Mouse (Mus musculus) layer of hippocampus, postnatal 14 days (tissue): ENCODE measurements at regions not wholly inside any gene's neighbourhood (a gene's known extent, or its start where the extent isn't known, plus 50 kb on each side); places are given as distances from the start of the nearest gene placed in this dataset.
A peak's percentile ranks its signal among the peaks of the same experiment; 100 is the strongest.
"Not testable (repeated sequence)": the region's sequence is repeated elsewhere in the genome, so short reads cannot be mapped to it uniquely, and the experiment has no call there.

Experiments used
- DNase-seq, 2 experiments: peaks; one replicate each; pipeline ENCODE4 v3.0.0; 2021 to 2022; ENCODE audit warnings: low spot score in 2 of 2, mixed read lengths in 1 of 2

DNA sequence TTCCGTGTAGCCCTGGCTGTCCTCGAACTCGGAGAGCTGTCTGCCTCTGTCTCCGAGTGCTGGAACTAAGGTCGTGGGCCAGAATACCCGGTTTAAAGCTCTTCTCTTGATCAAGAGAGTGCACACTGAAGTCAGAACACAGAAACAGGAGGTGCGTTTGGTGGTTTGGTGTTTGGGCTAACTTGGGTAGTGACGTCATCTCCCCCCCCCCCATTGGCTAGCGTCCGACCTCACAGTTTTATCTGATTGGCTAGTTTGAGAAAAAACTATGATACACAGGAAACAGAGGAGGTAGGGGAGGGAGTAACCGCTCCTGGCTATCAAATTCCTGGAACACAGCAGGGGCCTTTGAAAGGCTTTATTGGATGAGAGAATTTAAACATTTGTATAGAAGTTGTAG, 60.2 kb upstream of the Pim1 start:
- no peak for DNase-seq

GRCm38 (mm10) chr17:29430806-29431205, 59.7 kb upstream of the Pim1 start:
- no peak for DNase-seq

- DNase-seq: no peak
Measured at GRCm38 (mm10) chr17:29431553-29432297, 58.8 kb upstream of the Pim1 start.

- no peak for DNase-seq
Measured at GRCm38 (mm10) chr17:29432666-29433065, 57.9 kb upstream of the Pim1 start.

- no peak for DNase-seq
Measured at GRCm38 (mm10) chr17:29433370-29433769, 57.2 kb upstream of the Pim1 start.

DNA sequence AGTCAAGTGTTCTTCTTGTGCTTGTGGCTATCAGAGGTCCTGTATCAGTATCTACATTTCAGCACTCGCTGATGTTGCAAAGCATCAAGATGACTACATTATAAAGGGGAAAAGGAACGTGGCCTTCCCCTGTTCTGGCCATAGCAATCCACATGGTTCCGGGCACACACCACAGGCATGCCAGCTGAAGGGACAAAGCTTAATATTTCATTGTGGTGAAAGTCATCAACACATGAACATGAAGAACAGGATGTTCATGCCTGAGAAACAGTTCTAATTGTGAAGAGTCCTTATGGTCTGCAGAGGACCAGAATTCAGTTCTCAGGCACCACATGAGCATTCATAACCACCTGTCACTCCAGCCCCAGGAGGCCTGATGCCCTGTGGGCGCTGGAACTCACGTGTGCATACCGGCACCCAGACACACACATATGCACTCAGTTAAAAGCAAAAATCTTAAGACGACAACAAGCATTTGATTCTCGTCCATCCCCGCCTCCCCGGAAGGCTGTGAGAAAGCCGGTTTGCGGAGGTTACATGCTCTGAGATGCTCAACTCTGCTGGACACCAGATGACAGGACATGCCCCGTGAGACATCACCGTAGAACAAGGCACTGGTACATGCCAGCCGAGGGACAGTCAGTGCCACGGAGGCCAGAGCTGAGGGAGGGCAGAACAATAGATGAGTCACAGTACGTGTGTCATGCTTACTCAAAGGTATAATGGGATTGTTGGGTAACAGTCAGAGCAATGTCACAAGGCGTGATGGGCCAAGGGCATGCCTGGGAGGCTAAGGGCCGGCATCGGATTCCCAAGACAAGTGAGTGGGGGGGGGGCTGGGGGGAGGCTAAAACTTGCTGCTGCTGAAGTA, 56.2 kb upstream of the Pim1 start:
- no peak for DNase-seq

GRCm38 (mm10) chr17:29435345-29436006, 55.1 kb upstream of the Pim1 start:
- no peak for DNase-seq

GRCm38 (mm10) chr17:29436484-29436870, 54.1 kb upstream of the Pim1 start:
- DNase-seq: not testable (repeated sequence)

DNA sequence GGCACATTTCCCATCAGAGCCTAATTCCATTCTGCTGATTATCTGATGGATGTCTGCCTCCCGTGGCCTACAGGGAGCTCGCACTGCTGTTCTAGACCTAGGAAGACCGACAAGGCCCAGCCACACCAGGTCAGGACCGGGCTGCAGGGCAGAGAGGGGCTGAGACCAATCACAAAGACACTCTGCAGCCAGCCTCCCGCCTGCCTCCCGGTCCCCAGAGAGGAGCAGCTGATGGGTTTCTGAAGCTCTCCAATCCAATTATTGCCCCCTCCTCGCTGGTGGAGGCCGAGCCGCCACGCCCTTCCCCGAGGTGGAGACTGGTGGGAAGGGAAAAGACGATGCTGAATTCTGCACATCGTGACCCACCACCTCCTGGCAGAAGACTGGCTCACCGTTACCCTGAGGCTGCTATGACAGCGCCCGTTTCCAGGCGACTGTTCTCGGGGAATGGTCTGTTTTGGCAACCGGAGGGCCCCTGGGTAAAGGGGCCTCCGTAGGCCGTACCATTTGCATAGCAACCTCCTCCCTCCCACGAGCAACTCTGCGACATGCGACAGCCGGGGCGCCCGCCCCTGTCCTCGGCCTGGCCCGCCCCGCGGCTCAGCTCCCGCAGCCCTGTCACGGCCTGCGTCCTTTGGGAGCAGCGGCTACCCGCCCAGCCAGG, 53.5 kb upstream of the Pim1 start:
- DNase-seq: peak; percentile 76 to 83

DNA sequence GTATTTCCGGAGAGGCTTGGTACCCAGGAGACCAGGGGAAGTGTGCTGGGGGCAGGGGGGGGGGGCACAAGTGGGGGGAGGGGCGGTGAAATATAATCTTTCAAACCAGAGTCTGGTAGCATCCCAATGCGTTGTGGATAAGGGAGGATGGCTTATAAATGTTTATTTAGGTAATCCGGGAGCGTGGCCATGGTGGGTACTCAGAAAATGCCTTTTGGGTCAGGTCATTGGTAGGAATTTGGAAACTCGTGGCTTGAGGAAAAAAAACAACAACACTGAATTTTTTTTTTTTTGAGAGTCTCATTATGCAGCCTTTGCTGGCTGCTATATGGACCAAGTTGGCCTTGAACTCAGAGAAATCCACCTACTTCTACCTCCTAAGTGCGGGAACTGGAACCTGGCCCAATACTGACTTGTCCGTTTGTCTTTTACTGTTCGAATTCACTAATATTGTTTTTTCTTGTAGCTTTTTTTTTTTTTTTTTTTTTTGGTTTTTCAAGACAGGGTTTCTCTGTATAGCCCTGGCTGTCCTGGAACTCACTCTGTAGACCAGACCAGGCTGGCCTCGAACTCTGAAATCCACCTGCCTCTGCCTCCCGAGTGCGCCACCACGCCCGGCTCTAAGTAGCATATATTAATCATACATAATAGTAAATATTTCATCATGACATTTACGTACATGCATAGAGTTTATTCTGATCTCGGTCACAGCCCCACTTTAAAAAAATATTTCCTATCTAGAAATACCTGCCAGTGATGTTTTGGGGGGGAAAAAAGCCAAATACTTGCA, 52.8 kb upstream of the Pim1 start:
- no peak for DNase-seq

GRCm38 (mm10) chr17:29438347-29439235, 52.0 kb upstream of the Pim1 start:
- peak; percentile 13 to 39 for DNase-seq

DNA sequence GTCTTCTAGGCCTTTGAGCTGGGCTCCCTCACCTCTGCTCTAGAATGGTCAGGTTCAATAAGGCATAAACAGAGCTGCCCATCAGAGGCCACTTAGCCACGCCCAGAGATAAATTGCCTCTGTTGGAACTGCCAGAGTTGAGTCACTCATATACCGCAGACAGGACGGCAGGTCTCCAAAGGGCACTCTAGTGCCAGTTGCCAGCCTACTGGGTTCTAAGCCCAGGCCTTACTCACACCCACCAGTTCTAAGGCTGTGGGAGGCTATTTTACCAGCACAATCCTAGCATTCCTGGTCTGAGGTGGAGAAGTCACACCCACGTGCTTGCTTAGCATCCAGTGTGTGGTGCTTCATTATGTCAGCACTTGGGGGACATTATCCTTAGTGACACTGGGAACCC, 50.6 kb upstream of the Pim1 start:
- DNase-seq: no peak

DNA sequence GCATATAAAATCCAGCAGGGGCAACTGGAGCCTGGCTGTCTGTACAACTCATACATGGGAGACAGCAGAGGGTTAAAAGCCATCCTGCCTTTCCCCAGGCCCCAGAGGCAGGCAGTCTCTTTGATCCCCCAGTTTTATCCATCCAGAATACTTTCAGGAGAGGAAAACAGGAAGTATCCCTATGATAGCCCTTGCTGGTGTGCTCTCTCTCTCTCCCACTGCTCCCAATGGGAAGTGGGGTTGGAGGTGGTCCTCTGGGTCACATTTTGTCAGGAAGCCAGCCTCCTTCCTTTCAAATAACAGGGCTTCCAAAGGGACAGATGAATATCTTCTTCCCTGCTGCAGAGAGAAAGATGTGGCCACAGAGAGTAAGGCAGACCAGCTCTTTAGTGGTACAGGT, 50.1 kb upstream of the Pim1 start:
- no peak for DNase-seq
